Comparison of ENCODE assay signal across 26 mouse cellular contexts in the genomic region with DNA sequence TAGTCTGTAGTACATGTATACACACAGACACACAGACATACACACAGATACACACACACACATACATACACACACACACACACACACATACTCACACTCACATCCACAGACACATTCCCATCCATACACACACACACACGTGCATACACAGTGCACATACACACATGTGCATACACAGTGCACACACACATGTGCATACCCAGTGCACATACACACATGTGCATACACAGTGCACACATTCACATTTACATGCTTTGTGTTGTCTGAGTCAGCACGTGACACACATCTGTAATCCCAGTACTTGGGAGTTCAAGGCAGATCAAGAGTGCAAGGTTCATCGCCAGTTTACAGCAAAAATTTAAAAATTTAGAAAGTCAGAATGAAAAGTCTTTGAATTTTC. TPM values are rescaled to one million over a fixed set of nuclear protein-coding genes. Genes with fewer than 3 reads are reported as not detected.
DNase-seq lines count a peak whose midpoint lies in the region; ATAC-seq lines count a peak whose summit lies in the region.
"Had no signal": no experiment of that assay in that cellular context is flagged by ENCODE, and none has a peak within 500 bp of the region (broad histone marks: within the 10 kb centered on the region; RNA-seq: fewer than 3 reads in every experiment).

No protein-coding gene starts in this region.

- no peaks in the 10 kb centered on the region for H3K36me3 ChIP-seq in erythroblast, embryonic 14.5 days (ENCODE audit: control insufficient read depth)
- H3K36me3 ChIP-seq in liver, embryonic 15.5 days (replicated peaks): no peaks in the 10 kb centered on the region
- H3K36me3 ChIP-seq: heart, embryonic 15.5 days; kidney, embryonic 15.5 days; limb, embryonic 15.5 days; neural tube, embryonic 13.5 days; stomach, embryonic 15.5 days had no signal

- peak overlapping the region; percentile 23 for H3K4me2 ChIP-seq in liver, embryonic 15.5 days
- H3K4me2 ChIP-seq: forebrain, embryonic 13.5 days; heart, embryonic 15.5 days; kidney, embryonic 15.5 days; limb, embryonic 15.5 days; neural tube, embryonic 13.5 days; stomach, embryonic 15.5 days had no signal

- H3K27ac ChIP-seq in liver, embryonic 15.5 days (replicated peaks): no peak overlapping the region
- H3K27ac ChIP-seq: forebrain, embryonic 13.5 days; heart, embryonic 15.5 days; kidney, embryonic 15.5 days; limb, embryonic 15.5 days; neural tube, embryonic 13.5 days; stomach, embryonic 15.5 days had no signal

- H3K9ac ChIP-seq in liver, embryonic 15.5 days: no peak overlapping the region
- H3K9ac ChIP-seq: forebrain, embryonic 13.5 days; heart, embryonic 15.5 days; kidney, embryonic 15.5 days; limb, embryonic 15.5 days; neural tube, embryonic 13.5 days; stomach, embryonic 15.5 days had no signal

- no peaks in the 10 kb centered on the region for H3K9me3 ChIP-seq in erythroblast, embryonic 14.5 days (ENCODE audit: control insufficient read depth, low read length)
- no peaks in the 10 kb centered on the region for H3K9me3 ChIP-seq in liver, embryonic 15.5 days (replicated peaks)
- H3K9me3 ChIP-seq: forebrain, embryonic 13.5 days; heart, embryonic 15.5 days; kidney, embryonic 15.5 days; limb, embryonic 15.5 days; neural tube, embryonic 13.5 days; stomach, embryonic 15.5 days had no signal

- peak; percentile 8 for DNase-seq in CD4-positive, CD25-positive, alpha-beta regulatory T cell, adult 2 months (ENCODE audit: low read depth, low spot score)
- peak; percentile 16 for DNase-seq in 3134 (ENCODE audit: extremely low read depth, insufficient read length, low spot score)
- DNase-seq in kidney, adult 18-20 months: no peak
- no peak for DNase-seq in cerebellum, adult 11-12 months
- DNase-seq in left cerebral cortex, postnatal 36 days (ENCODE audit: low spot score in 2 of 2): no peak
- DNase-seq: adrenal gland, postnatal 14 days; cerebellum, adult 8-10 months; gastrocnemius, postnatal 36 days; heart, postnatal 4 days; kidney, postnatal 36 days; layer of hippocampus, postnatal 36 days; lung, postnatal 10 days; midbrain, embryonic 14.5 days; thymus, adult 18-20 months; thymus, postnatal 36 days had no signal

- peak overlapping the region; percentile 17 for H3K4me3 ChIP-seq in erythroblast, embryonic 14.5 days (replicated peaks)
- H3K4me3 ChIP-seq in liver, embryonic 15.5 days (replicated peaks): no peak overlapping the region
- H3K4me3 ChIP-seq: forebrain, embryonic 13.5 days; heart, embryonic 15.5 days; kidney, embryonic 15.5 days; limb, embryonic 15.5 days; neural tube, embryonic 13.5 days; stomach, embryonic 15.5 days had no signal

- 74% methylated on average over 3 of the region's 3 CpGs for WGBS in liver, embryonic 15.5 days (ENCODE audit: insufficient replicate concordance)

- peaks cover 11% of the 10 kb centered on the region for H3K4me1 ChIP-seq in erythroblast, embryonic 14.5 days (ENCODE audit: control insufficient read depth)
- peaks cover 4% of the 10 kb centered on the region for H3K4me1 ChIP-seq in liver, embryonic 15.5 days (replicated peaks)
- H3K4me1 ChIP-seq: forebrain, embryonic 13.5 days; heart, embryonic 15.5 days; neural tube, embryonic 13.5 days; stomach, embryonic 15.5 days had no signal

- intact Hi-C loops in left cerebral cortex, postnatal 36 days (cut with DNase I): no loop called here

- no peak for ATAC-seq in CD4-positive, CD25-positive, alpha-beta regulatory T cell, adult 4 months
- ATAC-seq in liver, embryonic 15.5 days (ENCODE audit: insufficient read depth): no peak
- ATAC-seq: forebrain, embryonic 13.5 days; hindbrain, embryonic 16.5 days; intestine, postnatal 0 days had no signal

- H3K27me3 ChIP-seq in erythroblast, embryonic 14.5 days (ENCODE audit: control insufficient read depth): no peaks in the 10 kb centered on the region
- H3K27me3 ChIP-seq in liver, embryonic 15.5 days: no peaks in the 10 kb centered on the region
- H3K27me3 ChIP-seq: forebrain, embryonic 13.5 days; heart, embryonic 15.5 days; kidney, embryonic 15.5 days; limb, embryonic 15.5 days; neural tube, embryonic 13.5 days; stomach, embryonic 15.5 days had no signal

RNA-seq across cellular contexts. Expression of gene Focad, which starts 12.5 kb away (rescaled TPM):
- polyA plus RNA-seq in CD4-positive, CD25-positive, alpha-beta regulatory T cell, adult 4 months (2017; shearing (Covaris generic)): 10 to 100 TPM; 16.4 to 18.4 TPM
- polyA plus RNA-seq in erythroblast, embryonic 14.5 days (2012): 0.28 and 0.29 TPM in 2 replicates
- polyA plus RNA-seq in liver, embryonic 15.5 days (2015; fragmentation: Nextera tagmentation; extraction: Ambion mirVana): 6.5 and 7.7 TPM in 2 replicates
- 10 to 100 TPM; 44.2 to 53.5 TPM for total RNA-seq in left cerebral cortex, postnatal 36 days (2021)

RNA-seq across cellular contexts. Expression of gene Mllt3, which starts 48.7 kb away (rescaled TPM):
- polyA plus RNA-seq in CD4-positive, CD25-positive, alpha-beta regulatory T cell, adult 4 months (2017; shearing (Covaris generic)): 100 to 1,000 TPM; 119 to 131 TPM
- polyA plus RNA-seq in erythroblast, embryonic 14.5 days (2012): 4.6 and 7.8 TPM in 2 replicates
- 76.0 and 83.9 TPM in 2 replicates for polyA plus RNA-seq in liver, embryonic 15.5 days (2015; fragmentation: Nextera tagmentation; extraction: Ambion mirVana)
- total RNA-seq in left cerebral cortex, postnatal 36 days (2021): 10 to 100 TPM; 27.1 to 40.0 TPM

Comparison
In these comparisons a context has a peak if more than half of its experiments do, and no peak if none do; other contexts are left out.
1. DNase-seq: peak in CD4-positive, CD25-positive, alpha-beta regulatory T cell, adult 2 months (single experiment) and 3134 (single experiment); none in kidney, adult 18-20 months (single experiment), cerebellum, adult 11-12 months (single experiment) and left cerebral cortex, postnatal 36 days (0 of 2).